Mouse (Mus musculus) spleen, adult 18-20 months (tissue): ENCODE measurements at regions not wholly inside any gene's neighbourhood (a gene's known extent, or its start where the extent isn't known, plus 50 kb on each side); places are given as distances from the start of the nearest gene placed in this dataset.

ENCODE experiments used
- DNase-seq, 2 experiments: peaks; one replicate each; pipeline ENCODE4 v3.0.0; 2022; ENCODE audit warnings: mixed read lengths in 2 of 2

GRCm38 (mm10) chr2:174532671-174533363, 59.9 kb upstream of the Prelid3b start:
- DNase-seq = no peak

GRCm38 (mm10) chr2:174540717-174541116, 67.8 kb upstream of the Prelid3b start:
- DNase-seq = no peak

GRCm38 (mm10) chr2:174547207-174547606, 74.3 kb upstream of the Prelid3b start:
- DNase-seq = peak in 1 of 2 experiments; percentile 30

GRCm38 (mm10) chr2:174547701-174548100, 74.8 kb upstream of the Prelid3b start:
- no peak for DNase-seq

- no peak for DNase-seq
Observed at GRCm38 (mm10) chr2:174548776-174549175, 75.9 kb upstream of the Prelid3b start.

GRCm38 (mm10) chr2:174555778-174556177, 82.9 kb upstream of the Prelid3b start:
- DNase-seq = no peak

- no peak for DNase-seq
Observed at GRCm38 (mm10) chr2:174561828-174562429, 81.4 kb upstream of the Zfp831 start.

- peak in 1 of 2 experiments; percentile 12 for DNase-seq
Observed at GRCm38 (mm10) chr2:174563917-174564316, 79.4 kb upstream of the Zfp831 start.

- no peak for DNase-seq
Observed at GRCm38 (mm10) chr2:174564817-174565216, 78.5 kb upstream of the Zfp831 start.

GRCm38 (mm10) chr2:174565891-174566290, 77.4 kb upstream of the Zfp831 start:
- peak; percentile 34 to 38 for DNase-seq

GRCm38 (mm10) chr2:174566752-174567151, 76.6 kb upstream of the Zfp831 start:
- DNase-seq = no peak

GRCm38 (mm10) chr2:174574804-174575507, 68.4 kb upstream of the Zfp831 start:
- no peak for DNase-seq

GRCm38 (mm10) chr2:174575546-174575945, 67.8 kb upstream of the Zfp831 start:
- DNase-seq = no peak

GRCm38 (mm10) chr2:174580906-174581703, 62.2 kb upstream of the Zfp831 start:
- no peak for DNase-seq

GRCm38 (mm10) chr2:174584272-174584671, 59.1 kb upstream of the Zfp831 start:
- no peak for DNase-seq
